Mouse (Mus musculus) ES-E14 (cell line): ENCODE data around the gene Zfp553.

Source experiments
- HCFC1 ChIP-seq: IDR thresholded peaks from 2 replicates; pipeline ENCODE4 v1.6.1; 2012; ENCODE audit warnings: low read length, inconsistent platforms, borderline replicate concordance; ENCODE audit not compliant: insufficient read depth
- ZNF384 ChIP-seq: IDR thresholded peaks from 2 replicates; pipeline ENCODE4 v1.6.1; 2012; ENCODE audit warnings: low read depth, low read length, inconsistent platforms

GRCm38 (mm10) chr7:127213930-127214329 is 18.9 kb upstream of the Zfp553 start:
- TF ChIP-seq HCFC1 (no peak), ZNF384 (no peak)
